Mouse (Mus musculus): ENCODE data around the gene Grik3. TPM values are rescaled to one million over a fixed set of nuclear protein-coding genes. Genes with fewer than 3 reads are reported as not detected.

Grik3 gene
- total RNA-seq, 2 experiments from 2014 or later, result 0.05 to 0.08 TPM

GRCm38 (mm10) chr4:125756393-125756792, 265.9 kb downstream of the Grik3 start:
- intact Hi-C loops (cut with DNase I), result no loop called here
- no peak for DNase-seq

GRCm38 (mm10) chr4:125760326-125760725, 269.8 kb downstream of the Grik3 start:
- no peak overlapping the region for H3K27ac ChIP-seq
- no peak for DNase-seq
- TF ChIP-seq CTCF (IDR thresholded peaks at IDR 0.05), result no peak
- no peak overlapping the region for H3K4me3 ChIP-seq
- intact Hi-C loops (cut with DNase I), result no loop called here

More at GRCm38 (mm10) chr4:125756393-125756792, 265.9 kb downstream of the Grik3 start:
- Histone ChIP-seq H3K27ac (no peak overlapping the region), H3K4me3 (no peak overlapping the region)
- no peak for TF ChIP-seq CTCF (IDR thresholded peaks at IDR 0.05)

- no peak overlapping the region for H3K27ac ChIP-seq
- no peak for TF ChIP-seq CTCF (IDR thresholded peaks at IDR 0.05)
- intact Hi-C loops (cut with DNase I), result no loop called here
- DNase-seq, result no peak
- H3K4me3 ChIP-seq, result no peak overlapping the region
These were observed 272.6 kb downstream of the Grik3 start for GRCm38 (mm10) chr4:125763056-125763455.

Small RNAs within 50 kb of the gene (microRNA-seq; reads per million reads assigned to microRNA genes)
- not detected for gene Mir692-2
